Mouse (Mus musculus) hindbrain, embryonic 14.5 days (tissue): ENCODE data around the gene Cxcl3. TPM values are rescaled to one million over a fixed set of nuclear protein-coding genes. Genes with fewer than 3 reads are reported as not detected.
"Not testable (repeated sequence)": the region's sequence is repeated elsewhere in the genome, so short reads cannot be mapped to it uniquely, and the experiment has no call there.

Source experiments
- ATAC-seq: fragments of 200-750 bp; cut with Nextera tagmentation; 2 replicates; pipeline ENCODE4 v1.8.0; 2017; ENCODE audit warnings: moderate number of reproducible peaks, mild to moderate bottlenecking, moderate TSS enrichment, moderate library complexity; ENCODE audit not compliant: low FRiP score
- DNase-seq: peaks from one replicate; pipeline ENCODE4 v3.0.0-alpha.2; 2015; ENCODE audit warnings: low spot score
- H3K27ac ChIP-seq: fragments of 300-500 bp; sonication (generic); 2 replicates; pipeline ENCODE4 v1.5.1; 2014; ENCODE audit warnings: mild to moderate bottlenecking, moderate library complexity
- H3K27me3 ChIP-seq: fragments of 300-500 bp; sonication (generic); 2 replicates; pipeline ENCODE4 v1.6.1; 2014; ENCODE audit warnings: mild to moderate bottlenecking, low read length, mixed read lengths; ENCODE audit not compliant: control insufficient read depth, insufficient read depth
- H3K36me3 ChIP-seq: fragments of 300-500 bp; sonication (generic); replicated peaks from 2 replicates; pipeline ENCODE4 v1.6.1; 2014; ENCODE audit not compliant: control insufficient read depth, insufficient read depth
- H3K4me1 ChIP-seq: fragments of 300-500 bp; sonication (generic); replicated peaks from 2 replicates; pipeline ENCODE4 v1.6.1; 2014; ENCODE audit warnings: antibody characterized with exemption, low read length, mixed read lengths; ENCODE audit not compliant: control insufficient read depth, insufficient read depth
- H3K4me2 ChIP-seq: fragments of 300-500 bp; sonication (generic); replicated peaks from 2 replicates; pipeline ENCODE4 v1.6.1; 2014; ENCODE audit warnings: mild to moderate bottlenecking, moderate library complexity
- H3K4me3 ChIP-seq: fragments of 300-500 bp; sonication (generic); replicated peaks from 2 replicates; pipeline ENCODE4 v1.5.1; 2014; ENCODE audit warnings: mild to moderate bottlenecking, low read length
- H3K9ac ChIP-seq: fragments of 300-500 bp; sonication (generic); 2 replicates; pipeline ENCODE4 v1.6.1; 2014
- H3K9me3 ChIP-seq: fragments of 300-500 bp; sonication (generic); 2 replicates; pipeline ENCODE4 v1.6.1; 2016; ENCODE audit warnings: low read length; ENCODE audit not compliant: control insufficient read depth
- WGBS: fragments of 180-500 bp; shearing (Covaris S2); extraction: QIAGEN DNeasy Blood & Tissue Kit; methylation state at CpG from one replicate; pipeline ENCODE4 v1.1.7; 2014; 5-methylcytosine and 5-hydroxymethylcytosine counted together
- polyA plus RNA-seq: library from polyadenylated mRNA; unstranded; fragments of >200 nt; fragmentation: Nextera tagmentation; extraction: Ambion mirVana; gene quantifications from 2 replicates; pipeline ENCODE4 v1.2.1, GENCODE M21; 2014

Cxcl3 gene
- polyA plus RNA-seq, 1 experiment from 2014 or later, result not detected

DNA sequence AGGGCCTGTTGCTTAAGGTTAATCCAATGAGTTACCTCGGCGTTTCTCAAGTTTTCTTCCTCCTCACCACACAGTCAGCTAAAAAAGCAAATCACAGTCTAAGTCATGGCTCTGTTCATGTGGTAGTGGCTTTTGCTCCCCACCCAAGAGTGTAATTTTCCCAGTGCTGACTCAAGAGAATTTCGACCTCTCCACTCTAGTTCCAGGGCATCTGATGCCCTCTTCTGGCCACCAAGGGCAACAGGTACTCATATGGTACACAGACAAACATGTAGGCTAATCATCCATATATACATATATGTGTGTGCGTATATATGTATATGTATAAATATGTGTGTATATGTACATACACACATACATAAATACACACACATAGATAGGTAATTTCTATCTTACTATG lies 2.2 kb downstream of the Cxcl3 start:
- no peak overlapping the region for H3K27ac ChIP-seq
- H3K4me2 ChIP-seq, result no peak overlapping the region
- no peaks in the 10 kb centered on the region for H3K36me3 ChIP-seq
- no peak for DNase-seq
- H3K27me3 ChIP-seq, result no peaks in the 10 kb centered on the region
- ATAC-seq, result no peak
- H3K4me3 ChIP-seq, result no peak overlapping the region
- 83% methylated on average over 4 of the region's 4 CpGs for WGBS
- no peaks in the 10 kb centered on the region for H3K9me3 ChIP-seq
- H3K9ac ChIP-seq, result no peak overlapping the region
- 0 out of 2 replicates have a peak, but pooled peaks cover 4% of the 10 kb centered on the region for H3K4me1 ChIP-seq

DNA sequence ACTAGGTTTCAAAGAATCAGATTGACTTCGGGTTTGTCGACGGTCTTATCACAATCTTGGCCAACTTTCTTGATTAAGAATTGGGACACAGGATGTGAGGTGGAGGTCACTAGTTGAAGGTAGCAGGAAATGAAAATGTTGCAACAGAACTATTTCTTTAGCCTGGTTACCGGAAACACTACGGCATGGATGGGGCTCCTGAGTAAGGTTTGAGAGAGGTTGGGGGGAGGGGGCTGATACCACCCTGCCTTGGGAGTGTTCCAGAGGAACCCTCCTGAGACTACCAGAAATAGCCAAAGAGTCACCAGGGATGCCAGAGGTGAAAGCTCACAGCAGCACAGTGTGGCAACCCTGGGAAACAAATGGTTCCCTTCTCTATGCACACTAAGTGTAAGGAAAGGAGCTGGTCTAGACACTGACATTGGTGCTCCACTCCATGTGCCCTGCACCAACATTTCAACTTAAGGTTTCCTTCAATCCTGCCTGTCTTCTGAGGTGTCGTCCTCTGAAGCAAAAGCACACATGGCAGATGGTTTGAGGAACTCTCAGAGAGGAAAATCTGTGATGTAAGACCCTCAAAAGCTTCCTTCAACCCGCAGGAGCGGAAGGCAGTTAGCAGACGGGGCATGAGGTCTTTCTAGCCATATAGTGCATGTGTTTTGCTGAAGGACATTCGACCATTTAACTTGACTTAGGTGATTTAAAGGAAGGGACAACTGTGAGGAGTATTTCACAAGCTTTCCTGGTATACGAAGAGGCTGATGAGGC lies 3.6 kb downstream of the Cxcl3 start:
- H3K4me2 ChIP-seq, result no peak overlapping the region
- no peaks in the 10 kb centered on the region for H3K36me3 ChIP-seq
- H3K27me3 ChIP-seq, result no peaks in the 10 kb centered on the region
- H3K9me3 ChIP-seq, result no peaks in the 10 kb centered on the region
- no peak overlapping the region for H3K9ac ChIP-seq
- WGBS, result 87% methylated on average over 11 of the region's 11 CpGs
- H3K27ac ChIP-seq, result no peak overlapping the region
- H3K4me1 ChIP-seq, result 0 out of 2 replicates have a peak, but pooled peaks cover 4% of the 10 kb centered on the region
- no peak overlapping the region for H3K4me3 ChIP-seq
- no peak for ATAC-seq
- no peak for DNase-seq

DNA sequence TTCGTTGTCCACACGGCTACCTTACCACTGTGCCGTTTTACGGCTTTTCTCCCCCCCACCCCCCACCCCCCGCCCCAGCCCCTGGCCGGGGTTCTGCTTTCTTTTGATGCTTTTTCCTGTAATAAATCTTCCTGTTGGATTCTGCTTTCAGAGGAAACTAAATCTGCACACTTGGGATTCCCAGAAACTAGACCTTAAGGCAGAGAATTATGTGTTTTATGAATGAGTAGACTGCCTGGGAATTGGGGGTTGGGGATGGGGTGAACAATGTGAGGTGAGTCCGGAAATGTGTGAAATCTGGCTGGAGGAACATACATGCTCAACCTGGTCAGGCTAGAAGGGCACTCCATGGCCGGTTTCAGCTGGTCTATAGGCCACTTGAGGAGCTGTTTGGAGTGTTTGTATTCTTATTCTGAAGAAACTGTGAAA lies 4.2 kb downstream of the Cxcl3 start:
- no peaks in the 10 kb centered on the region for H3K36me3 ChIP-seq
- WGBS, result 86% methylated on average over 8 of the region's 8 CpGs
- H3K4me2 ChIP-seq, result no peak overlapping the region
- H3K27me3 ChIP-seq, result no peaks in the 10 kb centered on the region
- 0 out of 2 replicates have a peak, but pooled peaks cover 4% of the 10 kb centered on the region for H3K4me1 ChIP-seq
- DNase-seq, result no peak
- ATAC-seq, result no peak
- no peak overlapping the region for H3K9ac ChIP-seq
- H3K4me3 ChIP-seq, result no peak overlapping the region
- H3K27ac ChIP-seq, result no peak overlapping the region
- no peaks in the 10 kb centered on the region for H3K9me3 ChIP-seq

DNA sequence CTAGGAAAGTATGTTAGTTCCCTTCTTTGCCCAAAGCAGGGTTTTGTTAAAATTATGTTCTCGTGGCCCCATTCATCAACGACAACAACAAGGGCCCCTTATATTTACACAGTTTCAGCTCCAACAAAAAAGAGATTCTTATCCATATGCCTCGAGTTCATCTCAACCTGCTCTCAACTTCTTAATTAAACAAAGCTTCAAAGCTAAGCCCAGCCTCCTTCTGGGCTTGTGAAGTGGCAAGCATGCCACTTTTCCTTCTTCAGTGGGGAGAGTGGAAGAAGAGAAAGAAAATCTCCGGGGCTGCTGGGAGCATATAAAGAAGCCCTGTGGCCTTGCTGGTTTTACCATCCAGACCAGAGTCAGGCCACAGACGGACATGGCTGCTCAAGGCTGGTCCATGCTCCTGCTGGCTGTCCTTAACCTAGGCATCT lies 8.3 kb downstream of the Cxcl3 start, which contains the start of gene Cxcl15:
Gene Cxcl15 (plus strand): TSS at position 340 of the 431 bp plus-strand sequence.
- ATAC-seq, result no peak
- H3K4me1 ChIP-seq, result no peaks in the 10 kb centered on the region
- H3K9ac ChIP-seq, result no peak within 1 kb of the TSS
- DNase-seq, result no peak
- no peak within 1 kb of the TSS for H3K27ac ChIP-seq
- WGBS, result 70% methylated on average over 5 of the region's 5 CpGs
- no peaks in the 10 kb centered on the region for H3K27me3 ChIP-seq
- H3K4me2 ChIP-seq, result no peak within 1 kb of the TSS
- no peaks in the 10 kb centered on the region for H3K36me3 ChIP-seq
- H3K9me3 ChIP-seq, result no peaks in the 10 kb centered on the region
- no peak within 1 kb of the TSS for H3K4me3 ChIP-seq

DNA sequence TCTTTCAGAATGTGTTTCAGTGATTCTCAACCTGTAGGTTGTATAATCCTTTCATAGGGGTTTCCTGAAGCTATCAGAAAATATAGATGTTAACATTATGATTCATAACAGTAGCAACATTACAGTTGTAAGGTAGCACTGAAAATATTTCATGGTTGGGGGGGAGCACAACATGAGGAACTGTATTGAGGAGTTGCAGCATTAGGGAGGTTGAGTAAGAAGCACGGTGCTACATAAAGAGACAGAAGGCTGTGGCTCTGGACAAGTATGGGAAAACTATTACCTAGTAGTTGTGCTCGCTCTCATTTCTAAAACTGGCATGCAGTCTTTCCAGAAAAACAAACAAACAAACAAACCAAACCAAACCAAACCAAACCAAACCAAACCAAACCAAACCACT lies 9.5 kb downstream of the Cxcl3 start:
- H3K4me2 ChIP-seq, H3K9me3 ChIP-seq, H3K27me3 ChIP-seq, H3K4me1 ChIP-seq, H3K36me3 ChIP-seq, DNase-seq, H3K27ac ChIP-seq, H3K9ac ChIP-seq, H3K4me3 ChIP-seq, ATAC-seq: not testable (repeated sequence)
- 86% methylated on average over 2 of the region's 2 CpGs for WGBS

DNA sequence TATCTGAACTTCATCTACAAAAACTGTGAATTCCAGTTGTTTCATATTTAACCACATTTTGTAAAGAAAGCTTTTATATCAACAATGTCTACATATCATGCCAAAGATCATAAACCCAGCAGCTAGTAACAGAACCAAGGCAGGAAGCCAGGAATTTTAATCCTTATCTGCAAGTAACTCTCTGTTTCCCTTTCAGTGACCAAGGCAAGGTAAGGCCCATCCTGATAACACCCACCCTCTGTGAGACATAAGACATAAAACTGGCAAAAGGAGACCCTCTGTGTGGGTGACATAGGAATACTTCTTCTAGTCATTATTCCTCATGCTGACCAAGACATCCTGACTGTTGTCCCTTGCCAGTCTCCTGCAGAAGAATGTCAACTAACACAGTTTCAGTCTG lies 18.7 kb downstream of the Cxcl3 start:
- H3K4me1 ChIP-seq, result no peaks in the 10 kb centered on the region
- H3K9me3 ChIP-seq, result no peaks in the 10 kb centered on the region
- H3K27ac ChIP-seq, result no peak overlapping the region
- no peak overlapping the region for H3K4me3 ChIP-seq
- no peaks in the 10 kb centered on the region for H3K27me3 ChIP-seq
- H3K4me2 ChIP-seq, result no peak overlapping the region
- no peaks in the 10 kb centered on the region for H3K36me3 ChIP-seq
- ATAC-seq, result no peak
- H3K9ac ChIP-seq, result no peak overlapping the region
- DNase-seq, result no peak

DNA sequence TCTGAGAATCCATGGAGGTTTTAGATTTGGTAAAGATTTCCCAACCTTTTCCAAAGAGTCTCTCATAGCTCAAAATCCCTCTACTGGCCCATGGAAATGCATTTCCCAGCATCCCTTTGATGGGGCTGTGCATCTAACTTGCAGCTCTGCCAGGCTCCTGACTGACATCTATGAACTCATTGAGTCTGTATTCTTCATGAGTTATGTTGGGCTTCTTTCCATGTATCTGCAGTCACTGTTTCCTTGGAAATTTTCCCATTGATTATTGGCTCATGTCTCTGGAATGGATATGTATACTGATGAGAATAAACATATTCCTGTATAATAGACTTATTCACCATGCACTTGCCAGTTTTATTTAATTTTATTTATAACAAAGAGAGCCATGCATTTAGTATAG lies 20.1 kb downstream of the Cxcl3 start:
- Histone ChIP-seq H3K9ac (no peak overlapping the region), H3K27ac (no peak overlapping the region), H3K4me2 (no peak overlapping the region), H3K4me3 (no peak overlapping the region), H3K9me3 (no peaks in the 10 kb centered on the region), H3K4me1 (no peaks in the 10 kb centered on the region), H3K36me3 (no peaks in the 10 kb centered on the region), H3K27me3 (no peaks in the 10 kb centered on the region)
- DNase-seq (no peak), ATAC-seq (no peak)

DNA sequence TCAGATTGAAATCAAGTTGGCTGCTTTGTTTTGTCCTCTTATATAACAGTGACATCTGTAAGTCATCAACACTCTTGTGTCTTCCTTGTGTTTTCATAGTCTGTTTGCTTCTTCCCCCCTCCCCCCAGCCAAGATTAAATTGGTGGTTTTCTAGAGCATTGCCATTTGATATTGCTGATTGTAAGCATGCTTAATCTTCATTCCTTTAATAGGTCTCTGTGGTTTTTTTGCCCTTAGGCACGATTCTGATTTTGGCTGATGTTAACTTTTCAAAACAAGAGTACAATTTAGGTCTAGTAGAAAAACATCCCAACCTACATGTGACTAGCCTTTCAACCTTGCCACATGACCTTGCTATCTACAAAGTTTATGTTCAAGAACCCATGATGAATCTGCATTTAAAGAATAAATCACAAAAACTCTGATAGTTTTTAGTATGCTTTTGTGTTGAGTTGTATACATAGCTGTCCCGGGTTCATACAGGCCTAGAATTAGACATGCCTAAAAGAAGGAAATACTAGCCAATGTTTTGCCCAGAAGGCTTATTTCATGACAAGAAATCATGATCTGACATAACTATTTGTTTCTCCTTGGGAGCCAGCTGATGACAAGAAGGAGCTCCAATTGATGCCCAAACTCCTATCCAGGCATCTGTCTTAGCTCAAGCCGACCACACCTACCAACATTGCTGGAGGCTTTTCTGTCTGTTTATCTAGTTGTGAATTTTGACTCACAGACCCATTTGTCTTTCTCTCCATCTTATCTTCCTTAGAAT lies 21.5 kb downstream of the Cxcl3 start:
- Histone ChIP-seq H3K27ac (no peak overlapping the region), H3K4me3 (no peak overlapping the region), H3K4me1 (no peaks in the 10 kb centered on the region), H3K9ac (no peak overlapping the region), H3K9me3 (no peaks in the 10 kb centered on the region), H3K36me3 (no peaks in the 10 kb centered on the region), H3K27me3 (no peaks in the 10 kb centered on the region), H3K4me2 (no peak overlapping the region)
- DNase-seq, result no peak
- ATAC-seq, result no peak
- 87% methylated on average over 3 of the region's 3 CpGs for WGBS

DNA sequence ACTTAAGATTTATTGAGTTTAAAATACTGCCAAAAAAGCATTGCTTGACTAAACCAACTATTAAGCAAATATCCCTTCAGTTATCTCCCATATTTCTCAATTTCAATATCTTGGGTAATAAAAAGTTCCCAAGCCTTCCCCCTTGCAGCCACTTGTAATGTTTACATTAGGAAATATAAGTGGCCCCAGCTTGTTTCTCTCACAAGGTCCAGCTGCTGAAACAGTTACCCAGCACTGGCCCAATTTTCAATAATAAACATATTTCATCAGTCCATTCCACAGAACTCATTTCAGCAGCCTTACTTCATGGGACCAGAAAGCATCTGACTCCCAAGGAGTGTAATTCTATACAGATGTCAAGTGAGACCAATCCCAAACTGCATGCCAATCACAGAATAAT lies 33.9 kb downstream of the Cxcl3 start:
- Histone ChIP-seq H3K9me3 (no peaks in the 10 kb centered on the region), H3K36me3 (no peaks in the 10 kb centered on the region), H3K9ac (no peak overlapping the region), H3K27me3 (no peaks in the 10 kb centered on the region), H3K4me1 (no peaks in the 10 kb centered on the region), H3K4me2 (no peak overlapping the region), H3K27ac (no peak overlapping the region), H3K4me3 (no peak overlapping the region)
- ATAC-seq (no peak), DNase-seq (no peak)
